Mouse (Mus musculus) embryonic facial prominence, embryonic 11.5 days (tissue): ENCODE data around the gene Phf2. TPM values are rescaled to one million over a fixed set of nuclear protein-coding genes. Genes with fewer than 3 reads are reported as not detected.

Experiments used
- polyA plus RNA-seq: library from polyadenylated mRNA; unstranded; fragments of >200 nt; fragmentation: Nextera tagmentation; extraction: Ambion mirVana; gene quantifications from 2 replicates; pipeline ENCODE4 v1.2.1, GENCODE M21; 2014

Gene Phf2
- polyA plus RNA-seq, 1 experiment from 2014 or later: 11.0 TPM

Other genes with a start within 250 kb of the Phf2 start
- gene Ptpdc1, start 245.5 kb downstream of the Phf2 start, polyA plus RNA-seq: 16.3 and 16.9 TPM in 2 replicates
- gene Barx1, start 208.1 kb downstream of the Phf2 start, polyA plus RNA-seq: 74.9 and 139 TPM in 2 replicates
- 22.1 and 24.3 TPM in 2 replicates for gene Fam120a, start 96.9 kb upstream of the Phf2 start, polyA plus RNA-seq